Mouse (Mus musculus) intestine, embryonic 14.5 days (tissue): ENCODE data around the gene Lgi1. TPM values are rescaled to one million over a fixed set of nuclear protein-coding genes. Genes with fewer than 3 reads are reported as not detected.

ENCODE experiments used
- ATAC-seq: fragments of 200-750 bp; cut with Nextera tagmentation; replicated peaks from 2 replicates; pipeline ENCODE4 v1.8.0; 2017; ENCODE audit warnings: low read depth, moderate number of reproducible peaks, moderate TSS enrichment, moderate library complexity; ENCODE audit not compliant: low FRiP score, low TSS enrichment
- DNase-seq: peaks from one replicate; pipeline ENCODE4 v3.0.0-alpha.2; 2018; ENCODE audit warnings: low spot score
- H3K27ac ChIP-seq: fragments of 300-500 bp; sonication (generic); 2 replicates; pipeline ENCODE4 v1.5.1; 2014; ENCODE audit warnings: low read depth, mild to moderate bottlenecking, control low read depth
- H3K27me3 ChIP-seq: fragments of 300-500 bp; sonication (generic); replicated peaks from 2 replicates; pipeline ENCODE4 v1.6.1; 2014; ENCODE audit warnings: low read length, control low read depth; ENCODE audit not compliant: control insufficient read depth, insufficient read depth
- H3K36me3 ChIP-seq: fragments of 300-500 bp; sonication (generic); 2 replicates; pipeline ENCODE4 v1.6.1; 2014; ENCODE audit warnings: low read length, control low read depth; ENCODE audit not compliant: control insufficient read depth, insufficient read depth
- H3K4me1 ChIP-seq: fragments of 300-500 bp; sonication (generic); replicated peaks from 2 replicates; pipeline ENCODE4 v1.6.1; 2014; ENCODE audit warnings: low read length, control low read depth, mixed read lengths; ENCODE audit not compliant: control insufficient read depth, insufficient read depth
- H3K4me2 ChIP-seq: fragments of 300-500 bp; sonication (generic); 2 replicates; pipeline ENCODE4 v1.6.1; 2014; ENCODE audit warnings: low read length
- H3K4me3 ChIP-seq: fragments of 300-500 bp; sonication (generic); 2 replicates; pipeline ENCODE4 v1.5.1; 2014; ENCODE audit warnings: low read depth, low read length, control low read depth, mixed read lengths
- H3K9ac ChIP-seq: fragments of 300-500 bp; sonication (generic); 2 replicates; pipeline ENCODE4 v1.6.1; 2014; ENCODE audit warnings: mild to moderate bottlenecking, low read length
- H3K9me3 ChIP-seq: fragments of 300-500 bp; sonication (generic); 2 replicates; pipeline ENCODE4 v1.6.1; 2016; ENCODE audit warnings: low read length, control low read depth; ENCODE audit not compliant: control insufficient read depth
- WGBS: fragments of 180-500 bp; shearing (Covaris S2); extraction: QIAGEN DNeasy Blood & Tissue Kit; methylation state at CpG from one replicate; pipeline ENCODE4 v1.1.7; 2014; 5-methylcytosine and 5-hydroxymethylcytosine counted together
- polyA plus RNA-seq: library from polyadenylated mRNA; unstranded; fragments of >200 nt; fragmentation: Nextera tagmentation; extraction: Ambion mirVana; gene quantifications from 2 replicates; pipeline ENCODE4 v1.2.1, GENCODE M21; 2014

Lgi1 gene
- polyA plus RNA-seq, 1 experiment from 2014 or later, result 0.42 TPM

DNA sequence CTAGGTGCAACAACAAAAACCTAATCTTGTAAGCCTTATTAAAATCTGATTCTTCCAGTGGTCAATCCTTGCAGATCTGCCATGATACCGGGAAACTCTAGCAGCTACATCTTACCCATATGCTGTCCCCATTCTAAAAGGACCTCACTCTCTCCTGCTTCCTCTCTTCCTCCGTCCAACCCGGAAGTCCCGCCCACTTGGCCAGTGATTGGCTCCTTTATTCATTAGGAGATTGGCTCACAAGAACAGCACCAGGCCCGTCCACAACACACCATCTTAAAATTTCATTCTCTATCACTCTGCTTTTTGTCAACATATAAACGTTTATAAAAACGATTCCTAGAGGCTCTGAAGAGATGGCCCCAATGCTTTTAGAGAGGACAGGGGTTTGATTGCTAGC, 61.5 kb downstream of the Lgi1 start:
- Histone ChIP-seq H3K9me3 (no peaks in the 10 kb centered on the region), H3K27me3 (no peaks in the 10 kb centered on the region), H3K4me1 (no peaks in the 10 kb centered on the region), H3K4me2 (no peak overlapping the region), H3K27ac (no peak overlapping the region), H3K9ac (no peak overlapping the region), H3K4me3 (no peak overlapping the region), H3K36me3 (no peaks in the 10 kb centered on the region)
- no peak for DNase-seq
- ATAC-seq, result no peak
- WGBS, result 77% methylated on average over 7 of the region's 7 CpGs

GRCm38 (mm10) chr19:38327002-38327401, 62.7 kb downstream of the Lgi1 start:
- no peak overlapping the region for H3K9ac ChIP-seq
- DNase-seq, result no peak
- 82% methylated on average over 4 of the region's 4 CpGs for WGBS

GRCm38 (mm10) chr19:38328010-38328409, 63.7 kb downstream of the Lgi1 start:
- Histone ChIP-seq H3K36me3 (no peaks in the 10 kb centered on the region), H3K4me1 (no peaks in the 10 kb centered on the region), H3K27me3 (no peaks in the 10 kb centered on the region), H3K9me3 (no peaks in the 10 kb centered on the region), H3K9ac (no peak overlapping the region), H3K27ac (no peak overlapping the region), H3K4me3 (no peak overlapping the region), H3K4me2 (no peak overlapping the region)
- no peak for DNase-seq
- ATAC-seq, result no peak
- WGBS, result 89% methylated on average over 7 of the region's 7 CpGs

More at GRCm38 (mm10) chr19:38327002-38327401, 62.7 kb downstream of the Lgi1 start:
- ATAC-seq, result no peak
- Histone ChIP-seq H3K27ac (no peak overlapping the region), H3K9me3 (no peaks in the 10 kb centered on the region), H3K36me3 (no peaks in the 10 kb centered on the region), H3K27me3 (no peaks in the 10 kb centered on the region), H3K4me1 (no peaks in the 10 kb centered on the region), H3K4me2 (no peak overlapping the region), H3K4me3 (no peak overlapping the region)

DNA sequence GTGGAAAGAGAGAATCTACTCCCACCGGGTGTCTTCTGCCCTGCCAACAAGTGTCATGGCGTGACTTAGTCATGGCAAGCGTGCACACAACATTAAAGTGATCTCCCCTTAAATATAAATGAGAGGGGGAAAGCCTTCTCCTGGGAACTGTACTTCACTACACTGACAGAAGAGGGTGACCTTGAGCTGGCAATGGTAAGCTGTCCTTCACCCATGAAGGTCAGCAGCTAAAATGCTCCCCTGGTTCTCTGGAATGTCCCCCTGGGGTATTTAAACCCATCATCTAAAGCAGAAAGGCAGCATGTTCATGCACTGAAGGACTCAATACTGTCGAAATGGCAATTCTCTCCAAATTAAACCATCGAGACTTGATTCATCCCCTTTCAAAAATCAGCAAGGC, 64.9 kb downstream of the Lgi1 start:
- Histone ChIP-seq H3K4me3 (no peak overlapping the region), H3K4me1 (no peaks in the 10 kb centered on the region), H3K36me3 (no peaks in the 10 kb centered on the region), H3K27ac (no peak overlapping the region), H3K27me3 (no peaks in the 10 kb centered on the region), H3K9ac (no peak overlapping the region), H3K9me3 (no peaks in the 10 kb centered on the region), H3K4me2 (no peak overlapping the region)
- DNase-seq (no peak), ATAC-seq (no peak)
- WGBS, result 88% methylated on average over 5 of the region's 5 CpGs

- Histone ChIP-seq H3K27ac (no peak overlapping the region), H3K4me3 (no peak overlapping the region), H3K9me3 (no peaks in the 10 kb centered on the region), H3K27me3 (no peaks in the 10 kb centered on the region), H3K36me3 (no peaks in the 10 kb centered on the region), H3K4me2 (no peak overlapping the region), H3K4me1 (no peaks in the 10 kb centered on the region), H3K9ac (no peak overlapping the region)
- ATAC-seq, result no peak
- 20% methylated on average over 1 of the region's 1 CpGs for WGBS
- no peak for DNase-seq
Observed at GRCm38 (mm10) chr19:38331072-38331471, 66.7 kb downstream of the Lgi1 start.

DNA sequence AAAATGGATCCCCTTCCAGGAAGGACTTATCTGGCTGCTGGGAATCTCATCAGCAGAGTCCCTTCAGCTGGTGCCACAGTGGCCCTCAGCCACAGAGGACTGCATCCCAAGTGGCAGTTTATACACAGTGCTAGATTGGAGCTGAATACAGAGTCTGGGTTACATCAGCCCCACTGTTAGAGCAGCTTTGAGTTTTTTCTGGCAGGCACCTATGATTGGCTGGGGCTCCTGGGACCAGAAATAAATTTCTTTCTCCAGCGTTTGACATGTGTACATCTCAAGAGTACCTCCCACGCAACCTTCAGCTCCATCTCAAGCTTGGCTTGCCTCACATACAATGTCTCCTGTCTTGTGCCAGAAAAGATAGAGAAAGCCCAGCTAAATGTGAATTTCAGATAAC, 67.9 kb downstream of the Lgi1 start:
- no peaks in the 10 kb centered on the region for H3K36me3 ChIP-seq
- no peak for DNase-seq
- H3K27ac ChIP-seq, result no peak overlapping the region
- 47% methylated on average over 2 of the region's 2 CpGs for WGBS
- H3K4me1 ChIP-seq, result no peaks in the 10 kb centered on the region
- no peaks in the 10 kb centered on the region for H3K27me3 ChIP-seq
- H3K4me2 ChIP-seq, result no peak overlapping the region
- no peak overlapping the region for H3K4me3 ChIP-seq
- no peak for ATAC-seq
- no peaks in the 10 kb centered on the region for H3K9me3 ChIP-seq
- H3K9ac ChIP-seq, result no peak overlapping the region

DNA sequence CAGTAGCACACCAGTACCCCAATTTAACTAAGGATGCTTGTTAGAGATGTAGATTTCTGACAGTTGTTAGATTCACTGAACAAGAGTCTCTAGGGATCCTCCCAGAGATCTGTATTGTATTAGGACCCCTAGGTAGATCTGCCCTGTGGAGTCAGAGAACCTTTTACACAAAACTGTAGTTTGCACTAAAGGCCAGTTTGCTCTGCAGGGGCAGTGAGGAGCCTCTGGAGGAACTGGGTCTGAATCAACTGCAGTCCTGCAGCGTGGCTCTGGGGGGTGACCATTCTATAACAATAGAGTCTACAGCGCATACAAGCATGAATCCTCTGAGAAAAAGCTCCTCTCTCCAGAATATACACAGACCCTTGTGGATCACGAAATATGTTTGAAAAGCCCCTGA, 68.5 kb downstream of the Lgi1 start:
- ATAC-seq, result no peak
- WGBS, result 72% methylated on average over 3 of the region's 3 CpGs
- H3K9me3 ChIP-seq, result no peaks in the 10 kb centered on the region
- no peaks in the 10 kb centered on the region for H3K4me1 ChIP-seq
- no peaks in the 10 kb centered on the region for H3K36me3 ChIP-seq
- H3K4me2 ChIP-seq, result no peak overlapping the region
- DNase-seq, result no peak
- no peaks in the 10 kb centered on the region for H3K27me3 ChIP-seq
- H3K9ac ChIP-seq, result no peak overlapping the region
- H3K27ac ChIP-seq, result no peak overlapping the region
- no peak overlapping the region for H3K4me3 ChIP-seq

DNA sequence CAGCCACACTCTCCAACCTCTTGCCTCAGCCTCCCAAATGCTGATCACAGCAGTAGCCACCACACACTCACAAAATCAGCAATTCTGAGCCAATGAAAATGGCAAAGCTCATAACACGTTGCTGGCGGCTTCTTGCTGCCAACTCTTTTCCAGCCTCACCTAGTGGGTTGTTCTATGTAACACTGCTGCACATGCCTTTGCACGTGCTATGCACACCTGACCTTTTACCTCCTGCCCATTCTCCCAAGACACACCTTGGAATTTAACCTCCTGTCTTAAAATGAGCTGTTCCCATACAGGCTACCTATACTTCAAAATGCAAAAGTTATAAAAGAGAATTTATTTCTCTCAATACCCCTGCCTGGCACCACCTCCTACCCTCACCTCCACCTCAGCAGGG, 72.2 kb downstream of the Lgi1 start:
- DNase-seq, result peak; percentile 40

DNA sequence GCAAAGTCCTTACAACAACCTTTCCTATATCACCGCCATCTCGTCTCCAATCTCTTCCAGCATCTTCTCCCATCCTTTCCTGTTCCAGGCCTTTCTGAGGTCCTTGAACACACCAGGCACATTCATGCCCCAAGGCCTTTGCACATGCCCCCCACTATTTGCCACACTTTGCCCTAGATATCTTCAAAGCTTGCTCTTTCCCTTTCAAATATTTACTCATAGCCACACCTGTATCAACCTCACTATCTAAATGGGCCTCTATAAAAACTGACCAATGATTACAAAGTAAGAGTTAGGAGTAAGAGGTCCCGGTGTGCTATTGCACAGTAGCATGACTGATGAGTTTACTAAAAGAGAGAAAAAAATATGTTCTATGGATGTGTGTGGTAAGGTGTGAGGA, 73.0 kb downstream of the Lgi1 start:
- ATAC-seq, result no peak
- no peaks in the 10 kb centered on the region for H3K4me1 ChIP-seq
- 78% methylated on average over 3 of the region's 3 CpGs for WGBS
- H3K4me2 ChIP-seq, result no peak overlapping the region
- no peaks in the 10 kb centered on the region for H3K27me3 ChIP-seq
- no peak overlapping the region for H3K9ac ChIP-seq
- no peak overlapping the region for H3K27ac ChIP-seq
- peak; percentile 46 for DNase-seq
- H3K9me3 ChIP-seq, result no peaks in the 10 kb centered on the region
- no peak overlapping the region for H3K4me3 ChIP-seq
- no peaks in the 10 kb centered on the region for H3K36me3 ChIP-seq

More for the DNA sequence above, 72.2 kb downstream of the Lgi1 start:
- ATAC-seq, result no peak
- H3K4me3 ChIP-seq, result no peak overlapping the region
- WGBS, result 88% methylated on average over 3 of the region's 3 CpGs
- no peaks in the 10 kb centered on the region for H3K27me3 ChIP-seq
- no peak overlapping the region for H3K4me2 ChIP-seq
- H3K36me3 ChIP-seq, result no peaks in the 10 kb centered on the region
- no peaks in the 10 kb centered on the region for H3K9me3 ChIP-seq
- no peak overlapping the region for H3K27ac ChIP-seq
- no peak overlapping the region for H3K9ac ChIP-seq
- H3K4me1 ChIP-seq, result no peaks in the 10 kb centered on the region
